Mouse (Mus musculus) heart, embryonic 16.5 days (tissue): ENCODE data around the gene Gm20388. TPM values are rescaled to one million over a fixed set of nuclear protein-coding genes. Genes with fewer than 3 reads are reported as not detected.

Source experiments
- ATAC-seq: fragments of 200-750 bp; cut with Nextera tagmentation; replicated peaks from 2 replicates; pipeline ENCODE4 v1.8.0; 2017; ENCODE audit warnings: moderate number of reproducible peaks; ENCODE audit not compliant: insufficient read depth, low FRiP score; ENCODE audit errors: extremely low read depth
- H3K27ac ChIP-seq: fragments of 300-500 bp; sonication (generic); 2 replicates; pipeline ENCODE4 v1.5.1; 2014; ENCODE audit warnings: mild to moderate bottlenecking, low read length, control low read depth, moderate library complexity
- H3K27me3 ChIP-seq: fragments of 300-500 bp; sonication (generic); 2 replicates; pipeline ENCODE4 v1.6.1; 2014; ENCODE audit warnings: low read length, mixed read lengths; ENCODE audit not compliant: control insufficient read depth, insufficient read depth
- H3K36me3 ChIP-seq: fragments of 300-500 bp; sonication (generic); 2 replicates; pipeline ENCODE4 v1.6.1; 2014; ENCODE audit not compliant: control insufficient read depth, insufficient read depth
- H3K4me1 ChIP-seq: fragments of 300-500 bp; sonication (generic); 2 replicates; pipeline ENCODE4 v1.6.1; 2014; ENCODE audit warnings: low read length, mixed read lengths; ENCODE audit not compliant: control insufficient read depth, insufficient read depth
- H3K4me2 ChIP-seq: fragments of 300-500 bp; sonication (generic); 2 replicates; pipeline ENCODE4 v1.6.1; 2014; ENCODE audit warnings: low read depth, mild to moderate bottlenecking, control low read depth, low read length
- H3K4me3 ChIP-seq: fragments of 300-500 bp; sonication (generic); 2 replicates; pipeline ENCODE4 v1.5.1; 2014; ENCODE audit warnings: mild to moderate bottlenecking, control low read depth, low read length
- H3K9ac ChIP-seq: fragments of 300-500 bp; sonication (generic); 2 replicates; pipeline ENCODE4 v1.6.1; 2014; ENCODE audit warnings: low read length, control low read depth
- H3K9me3 ChIP-seq: fragments of 300-500 bp; sonication (generic); replicated peaks from 2 replicates; pipeline ENCODE4 v1.6.1; 2016; ENCODE audit warnings: low read length; ENCODE audit not compliant: control insufficient read depth
- WGBS: fragments of 180-500 bp; shearing (Covaris S2); extraction: QIAGEN DNeasy Blood & Tissue Kit; methylation state at CpG from one replicate; pipeline ENCODE4 v1.1.7; 2014; 5-methylcytosine and 5-hydroxymethylcytosine counted together
- polyA plus RNA-seq: library from polyadenylated mRNA; unstranded; fragments of >200 nt; fragmentation: Nextera tagmentation; extraction: Ambion mirVana; gene quantifications from 2 replicates; pipeline ENCODE4 v1.2.1, GENCODE M21; 2015

The Gm20388 gene
- polyA plus RNA-seq, 1 experiment from 2014 or later, result 4.5 TPM

DNA sequence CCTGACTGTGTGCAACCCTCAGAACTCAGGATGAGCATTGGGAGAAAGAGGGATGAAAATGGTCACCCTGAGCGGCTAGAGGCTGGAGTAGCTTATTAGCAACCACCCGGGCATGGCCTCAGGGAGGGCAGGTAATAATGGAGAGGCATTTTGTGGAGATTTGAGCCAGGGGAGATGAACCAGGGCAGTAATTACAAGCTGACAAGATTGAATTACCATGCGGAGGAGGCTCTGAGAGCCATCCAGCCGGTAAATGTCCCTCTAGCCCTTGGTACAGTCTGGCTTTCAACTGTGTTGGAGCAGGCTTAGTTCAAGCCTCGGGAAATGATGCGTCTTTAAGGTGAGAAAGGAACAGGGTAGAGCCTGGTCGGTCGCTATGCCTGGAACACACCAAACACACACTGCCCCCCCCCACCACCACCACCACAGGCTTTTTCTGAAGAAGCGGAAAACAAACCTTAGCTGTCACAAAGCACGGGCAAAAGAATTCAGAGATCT is 1486.6 kb downstream of the Gm20388 start:
- ATAC-seq, result no peak
- Histone ChIP-seq H3K27me3 (peaks cover 33% of the 10 kb centered on the region), H3K27ac (no peak overlapping the region), H3K4me3 (no peak overlapping the region), H3K9me3 (no peaks in the 10 kb centered on the region), H3K36me3 (no peaks in the 10 kb centered on the region), H3K4me1 (no peaks in the 10 kb centered on the region; the same call in 1 of the 2 replicates), H3K4me2 (no peak overlapping the region), H3K9ac (no peak overlapping the region)
- WGBS, result 78% methylated on average over 10 of the region's 10 CpGs

DNA sequence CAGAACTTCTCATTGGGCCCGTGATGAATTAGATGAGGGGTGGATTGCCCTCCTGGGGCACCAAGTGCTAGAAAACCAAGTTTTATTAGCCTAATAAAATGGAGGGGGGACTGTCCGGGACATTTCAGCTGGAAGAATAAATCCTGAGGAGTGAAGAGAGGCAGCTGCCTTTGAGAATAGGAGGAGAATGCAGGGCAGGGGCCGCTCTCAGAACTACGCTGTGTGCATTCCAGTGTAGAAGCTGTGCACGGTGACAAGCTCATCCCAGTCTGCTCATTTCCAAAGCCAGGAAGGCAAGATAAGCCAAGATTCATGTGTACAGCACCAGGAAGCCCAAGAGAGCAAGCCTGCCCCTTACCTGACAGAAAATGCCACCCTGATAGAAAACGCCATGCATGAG is 1487.4 kb downstream of the Gm20388 start:
- no peak overlapping the region for H3K4me2 ChIP-seq
- H3K36me3 ChIP-seq, result no peaks in the 10 kb centered on the region
- ATAC-seq, result no peak
- H3K9me3 ChIP-seq, result no peaks in the 10 kb centered on the region
- H3K9ac ChIP-seq, result no peak overlapping the region
- 69% methylated on average over 6 of the region's 6 CpGs for WGBS
- H3K4me3 ChIP-seq, result no peak overlapping the region
- H3K27me3 ChIP-seq, result peaks cover 30% of the 10 kb centered on the region
- H3K4me1 ChIP-seq, result no peaks in the 10 kb centered on the region
- H3K27ac ChIP-seq, result no peak overlapping the region

DNA sequence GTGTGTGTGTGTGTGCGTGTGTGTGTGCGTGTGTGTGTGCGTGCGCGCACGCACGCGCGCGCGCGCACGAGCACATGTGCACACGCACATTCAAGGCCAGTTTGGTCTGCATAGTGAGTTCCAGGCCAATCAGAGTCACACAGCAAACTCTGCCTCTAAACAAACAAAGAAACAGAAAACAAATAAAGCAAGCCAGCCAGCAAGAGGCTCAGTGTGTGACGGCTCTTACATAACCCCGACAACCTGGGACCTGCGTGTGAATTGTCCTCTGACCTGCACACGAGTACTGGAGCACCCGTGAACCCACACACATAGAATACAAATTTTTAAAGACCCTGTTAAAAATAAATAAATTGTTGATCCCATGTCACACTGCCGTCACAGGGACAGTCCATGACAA is 1488.1 kb downstream of the Gm20388 start:
- Histone ChIP-seq H3K27ac (no peak overlapping the region), H3K4me1 (no peaks in the 10 kb centered on the region), H3K4me2 (no peak overlapping the region), H3K9me3 (no peaks in the 10 kb centered on the region), H3K9ac (no peak overlapping the region), H3K4me3 (no peak overlapping the region), H3K27me3 (peaks cover 24% of the 10 kb centered on the region), H3K36me3 (no peaks in the 10 kb centered on the region)
- 90% methylated on average over 20 of the region's 20 CpGs for WGBS
- no peak for ATAC-seq

DNA sequence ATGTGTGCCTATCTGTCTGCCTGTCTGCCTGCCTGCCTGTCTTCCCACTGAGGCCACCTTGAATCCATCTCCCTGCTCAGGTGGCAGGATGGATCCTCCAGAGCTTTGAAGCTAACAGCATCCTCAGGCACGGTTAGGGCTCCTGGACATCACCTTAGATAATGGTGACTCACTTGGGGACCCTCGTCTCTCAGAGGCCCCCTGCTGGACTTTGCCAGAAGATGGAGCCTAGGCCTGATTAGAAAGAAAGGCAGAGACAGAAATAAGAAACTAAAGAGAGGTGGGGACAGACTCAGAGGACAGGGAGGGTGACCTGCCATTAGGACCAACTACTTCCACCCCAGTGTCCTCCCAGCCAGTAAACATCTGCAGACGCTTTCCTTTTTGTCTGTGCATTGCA is 1488.5 kb downstream of the Gm20388 start:
- no peak overlapping the region for H3K9ac ChIP-seq
- no peak for ATAC-seq
- 31% methylated on average over 3 of the region's 3 CpGs for WGBS

DNA sequence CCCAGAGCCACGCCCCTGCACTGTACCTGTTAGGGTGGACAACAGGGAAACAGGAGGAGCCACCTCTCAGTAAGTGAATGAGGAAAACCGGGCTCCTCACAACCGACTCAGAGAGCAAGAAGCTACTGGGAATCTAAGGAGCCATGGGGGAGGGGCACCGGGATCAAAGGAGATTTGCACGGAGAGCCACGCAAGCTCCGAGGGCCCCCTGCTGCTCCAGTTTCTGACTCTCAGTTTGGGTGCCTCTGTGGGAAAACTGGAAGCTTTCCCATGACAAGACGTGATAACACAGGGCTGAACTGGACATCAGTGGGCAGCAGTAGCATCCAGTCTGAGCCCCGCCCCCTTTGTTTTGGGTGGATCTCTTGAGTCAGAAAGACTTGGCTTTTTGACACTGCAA is 1489.9 kb downstream of the Gm20388 start:
- Histone ChIP-seq H3K27me3 (peaks cover 17% of the 10 kb centered on the region; the same call in 1 of the 2 replicates), H3K4me3 (no peak overlapping the region), H3K4me2 (no peak overlapping the region), H3K36me3 (no peaks in the 10 kb centered on the region), H3K4me1 (no peaks in the 10 kb centered on the region), H3K9me3 (no peaks in the 10 kb centered on the region), H3K27ac (no peak overlapping the region), H3K9ac (no peak overlapping the region)
- no peak for ATAC-seq
- 37% methylated on average over 9 of the region's 9 CpGs for WGBS

More for the DNA sequence above, 1488.5 kb downstream of the Gm20388 start:
- H3K9me3 ChIP-seq, result no peaks in the 10 kb centered on the region
- no peak overlapping the region for H3K4me2 ChIP-seq
- no peaks in the 10 kb centered on the region for H3K36me3 ChIP-seq
- H3K27ac ChIP-seq, result no peak overlapping the region
- H3K4me3 ChIP-seq, result no peak overlapping the region
- H3K4me1 ChIP-seq, result no peaks in the 10 kb centered on the region
- H3K27me3 ChIP-seq, result peaks cover 24% of the 10 kb centered on the region

DNA sequence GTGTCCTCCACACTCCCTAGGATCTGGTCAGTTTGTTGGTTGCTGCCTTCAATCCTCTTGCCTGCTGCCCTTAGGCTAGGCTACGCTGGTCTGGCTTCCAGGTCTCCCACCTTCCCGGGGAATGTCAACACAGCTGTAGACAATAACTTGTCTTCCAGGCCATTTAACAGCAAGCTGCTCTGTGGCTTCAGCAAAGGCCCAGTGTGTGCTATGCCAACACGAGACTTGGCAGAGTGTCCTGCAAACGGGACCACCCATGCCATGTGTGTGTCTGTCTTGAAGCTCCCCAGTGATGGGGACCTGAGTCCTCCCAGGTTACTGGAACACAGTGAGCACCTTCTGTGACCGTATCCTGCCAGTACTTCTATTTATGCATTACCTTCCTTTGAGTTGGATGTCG is 1493.2 kb downstream of the Gm20388 start:
- WGBS, result 81% methylated on average over 6 of the region's 6 CpGs
- Histone ChIP-seq H3K36me3 (no peaks in the 10 kb centered on the region), H3K9ac (no peak overlapping the region), H3K27ac (no peak overlapping the region), H3K4me2 (no peak overlapping the region), H3K9me3 (no peaks in the 10 kb centered on the region), H3K27me3 (no peaks in the 10 kb centered on the region), H3K4me3 (no peak overlapping the region), H3K4me1 (no peaks in the 10 kb centered on the region)
- no peak for ATAC-seq

DNA sequence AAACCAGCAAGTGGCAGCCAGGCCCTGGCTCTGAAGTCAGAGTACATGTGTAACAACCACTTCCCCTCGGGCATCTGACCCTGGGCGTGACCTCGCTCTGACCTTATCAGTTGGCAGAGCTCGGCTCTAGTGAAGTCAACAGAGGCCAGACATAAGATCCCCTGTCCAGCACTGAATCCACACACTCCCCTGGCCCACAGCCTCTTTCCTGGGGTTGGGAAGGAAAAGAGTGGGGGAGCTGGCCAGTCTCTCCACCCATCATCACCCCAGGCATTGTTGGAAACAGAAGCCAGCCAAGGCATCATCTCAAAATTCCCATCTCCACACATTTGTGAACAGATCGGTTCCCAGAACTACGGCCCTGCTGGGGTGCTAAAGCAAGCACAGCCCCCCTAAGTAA is 1507.4 kb downstream of the Gm20388 start:
- ATAC-seq, result peak; percentile 52; the same call in 1 of the 2 replicates
- Histone ChIP-seq H3K36me3 (no peaks in the 10 kb centered on the region), H3K27ac (no peak overlapping the region), H3K4me3 (no peak overlapping the region), H3K4me2 (no peak overlapping the region), H3K9ac (no peak overlapping the region), H3K4me1 (peaks cover 10% of the 10 kb centered on the region), H3K9me3 (peaks cover 4% of the 10 kb centered on the region; the same call in 1 of the 2 replicates), H3K27me3 (no peaks in the 10 kb centered on the region)
- WGBS, result 25% methylated on average over 6 of the region's 6 CpGs

DNA sequence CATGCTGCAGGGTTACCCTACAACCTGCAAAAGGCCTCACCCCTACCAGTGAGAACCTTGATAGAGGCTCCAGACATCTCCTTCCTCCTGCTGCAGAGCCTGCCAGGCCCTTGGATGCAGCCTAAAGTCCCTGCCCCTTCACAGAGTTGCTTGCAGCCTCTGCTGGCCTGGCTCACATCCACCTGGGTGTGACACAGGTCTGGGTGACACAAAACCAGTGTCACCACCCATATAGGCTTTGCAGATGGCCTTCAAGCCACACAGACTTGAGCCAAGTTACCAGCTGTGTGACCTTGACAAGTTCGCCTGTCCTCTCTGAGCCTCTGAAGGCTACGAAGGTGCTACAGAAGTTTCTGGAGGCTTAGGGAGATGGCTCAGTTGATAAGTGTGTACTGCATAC is 1508.9 kb downstream of the Gm20388 start:
- Histone ChIP-seq H3K4me1 (peaks cover 10% of the 10 kb centered on the region), H3K36me3 (no peaks in the 10 kb centered on the region), H3K9me3 (peaks cover 4% of the 10 kb centered on the region; the same call in 1 of the 2 replicates), H3K4me2 (no peak overlapping the region), H3K27me3 (no peaks in the 10 kb centered on the region), H3K4me3 (no peak overlapping the region), H3K27ac (no peak overlapping the region), H3K9ac (no peak overlapping the region)
- WGBS, result 74% methylated on average over 2 of the region's 2 CpGs
- no peak for ATAC-seq

DNA sequence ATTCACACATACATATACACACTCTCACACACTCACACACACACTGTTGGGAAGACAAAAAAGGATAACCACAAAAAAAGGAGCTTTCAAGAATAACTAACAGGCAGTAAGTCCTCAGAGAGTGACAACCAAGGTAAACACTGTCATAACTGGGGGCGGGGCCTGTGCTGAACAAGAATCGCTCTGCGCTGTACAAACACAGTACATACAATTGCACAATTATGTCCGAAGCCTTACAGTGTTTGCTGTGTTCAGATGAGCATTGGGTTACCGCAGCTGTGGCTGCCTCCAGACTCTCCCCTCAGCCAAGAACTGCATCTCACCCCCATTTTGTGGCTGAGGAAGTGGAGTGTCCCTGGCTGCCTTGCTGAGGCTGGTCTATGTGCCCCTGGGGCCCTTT is 1510.4 kb downstream of the Gm20388 start:
- H3K4me3 ChIP-seq, result no peak overlapping the region
- 77% methylated on average over 5 of the region's 5 CpGs for WGBS
- H3K9ac ChIP-seq, result no peak overlapping the region
- H3K4me1 ChIP-seq, result peaks cover 10% of the 10 kb centered on the region
- H3K36me3 ChIP-seq, result no peaks in the 10 kb centered on the region
- no peak overlapping the region for H3K4me2 ChIP-seq
- peaks cover 4% of the 10 kb centered on the region; the same call in 1 of the 2 replicates for H3K9me3 ChIP-seq
- H3K27me3 ChIP-seq, result no peaks in the 10 kb centered on the region; the same call in 1 of the 2 replicates
- ATAC-seq, result no peak
- H3K27ac ChIP-seq, result no peak overlapping the region
